Mouse (Mus musculus): ENCODE measurements around the gene Slc38a8. TPM values are rescaled to one million over a fixed set of nuclear protein-coding genes. Genes with fewer than 3 reads are reported as not detected.
A peak's percentile ranks its signal among the peaks of the same experiment; 100 is the strongest.

The Slc38a8 gene
- polyA plus RNA-seq, 1 experiment from 2014 or later = not detected

GRCm38 (mm10) chr8:119439424-119439823, 62.1 kb downstream of the Slc38a8 start:
- no peak overlapping the region for H3K4me2 ChIP-seq (replicated peaks; ENCODE audit: low read depth, low read length)
- H3K4me3 ChIP-seq (ENCODE audit: low read length) = no peak overlapping the region
- H3K9me3 ChIP-seq (ENCODE audit: control insufficient read depth, low read length) = no peaks in the 10 kb centered on the region
- ATAC-seq (ENCODE audit: low FRiP score, low TSS enrichment) = no peak
- no peaks in the 10 kb centered on the region; the same call in 1 of the 2 replicates for H3K27me3 ChIP-seq (ENCODE audit: control insufficient read depth, insufficient read depth, low read length)
- H3K9ac ChIP-seq (ENCODE audit: low read depth, low read length) = no peak overlapping the region
- H3K27ac ChIP-seq (ENCODE audit: low read depth, low read length) = no peak overlapping the region; the same call in 1 of the 2 replicates
- H3K4me1 ChIP-seq (ENCODE audit: control insufficient read depth, insufficient read depth, low read length) = peaks cover 26% of the 10 kb centered on the region
- WGBS = 93% methylated on average over 2 of the region's 2 CpGs
- no peaks in the 10 kb centered on the region for H3K36me3 ChIP-seq (ENCODE audit: control insufficient read depth, insufficient read depth, low read length)

- Histone ChIP-seq H3K4me2 (replicated peaks; ENCODE audit: low read depth, low read length) (no peak overlapping the region), H3K9ac (ENCODE audit: low read depth, low read length) (no peak overlapping the region), H3K9me3 (ENCODE audit: control insufficient read depth, low read length) (no peaks in the 10 kb centered on the region), H3K4me1 (ENCODE audit: control insufficient read depth, insufficient read depth, low read length) (peaks cover 26% of the 10 kb centered on the region), H3K27me3 (ENCODE audit: control insufficient read depth, insufficient read depth, low read length) (no peaks in the 10 kb centered on the region; the same call in 1 of the 2 replicates), H3K36me3 (ENCODE audit: control insufficient read depth, insufficient read depth, low read length) (no peaks in the 10 kb centered on the region), H3K27ac (ENCODE audit: low read depth, low read length) (no peak overlapping the region), H3K4me3 (ENCODE audit: low read length) (no peak overlapping the region)
- 77% methylated on average over 6 of the region's 6 CpGs for WGBS
- no peak for ATAC-seq (ENCODE audit: low FRiP score, low TSS enrichment)
These were observed 62.6 kb downstream of the Slc38a8 start for GRCm38 (mm10) chr8:119438876-119439275.

- no peak overlapping the region for H3K27ac ChIP-seq (ENCODE audit: low read depth, low read length)
- H3K27me3 ChIP-seq (ENCODE audit: control insufficient read depth, insufficient read depth, low read length) = no peaks in the 10 kb centered on the region; the same call in 1 of the 2 replicates
- no peak overlapping the region; the same call in 1 of the 2 replicates for H3K4me2 ChIP-seq (replicated peaks; ENCODE audit: low read depth, low read length)
- no peaks in the 10 kb centered on the region for H3K36me3 ChIP-seq (ENCODE audit: control insufficient read depth, insufficient read depth, low read length)
- peak overlapping the region; percentile 13; the same call in 1 of the 2 replicates for H3K9ac ChIP-seq (ENCODE audit: low read depth, low read length)
- no peaks in the 10 kb centered on the region for H3K9me3 ChIP-seq (ENCODE audit: control insufficient read depth, low read length)
- H3K4me1 ChIP-seq (ENCODE audit: control insufficient read depth, insufficient read depth, low read length) = peaks cover 26% of the 10 kb centered on the region
- peak overlapping the region; percentile 3; the same call in 1 of the 2 replicates for H3K4me3 ChIP-seq (ENCODE audit: low read length)
- no peak for ATAC-seq (ENCODE audit: low FRiP score, low TSS enrichment)
- WGBS = 74% methylated on average over 11 of the region's 11 CpGs
These were observed 64.0 kb downstream of the Slc38a8 start for GRCm38 (mm10) chr8:119437506-119437905.

- Histone ChIP-seq H3K4me3 (ENCODE audit: low read length) (peak overlapping the region; percentile 3; the same call in 1 of the 2 replicates), H3K27me3 (ENCODE audit: control insufficient read depth, insufficient read depth, low read length) (no peaks in the 10 kb centered on the region; the same call in 1 of the 2 replicates), H3K9ac (ENCODE audit: low read depth, low read length) (peak overlapping the region; percentile 13; the same call in 1 of the 2 replicates), H3K4me2 (replicated peaks; ENCODE audit: low read depth, low read length) (no peak overlapping the region; the same call in 1 of the 2 replicates), H3K36me3 (ENCODE audit: control insufficient read depth, insufficient read depth, low read length) (no peaks in the 10 kb centered on the region), H3K9me3 (ENCODE audit: control insufficient read depth, low read length) (no peaks in the 10 kb centered on the region), H3K27ac (ENCODE audit: low read depth, low read length) (no peak overlapping the region), H3K4me1 (ENCODE audit: control insufficient read depth, insufficient read depth, low read length) (peaks cover 26% of the 10 kb centered on the region)
- 15% methylated on average over 9 of the region's 9 CpGs for WGBS
- 0 out of 2 replicates have a peak, but pooled peaks have one; percentile 20 for ATAC-seq (ENCODE audit: low FRiP score, low TSS enrichment)
These were observed 64.6 kb downstream of the Slc38a8 start for GRCm38 (mm10) chr8:119436933-119437332.

- peaks cover 26% of the 10 kb centered on the region for H3K4me1 ChIP-seq (ENCODE audit: control insufficient read depth, insufficient read depth, low read length)
- no peak for ATAC-seq (ENCODE audit: low FRiP score, low TSS enrichment)
- H3K4me3 ChIP-seq (ENCODE audit: low read length) = no peak overlapping the region
- H3K4me2 ChIP-seq (replicated peaks; ENCODE audit: low read depth, low read length) = no peak overlapping the region
- no peak overlapping the region for H3K9ac ChIP-seq (ENCODE audit: low read depth, low read length)
- H3K27me3 ChIP-seq (ENCODE audit: control insufficient read depth, insufficient read depth, low read length) = no peaks in the 10 kb centered on the region; the same call in 1 of the 2 replicates
- H3K27ac ChIP-seq (ENCODE audit: low read depth, low read length) = no peak overlapping the region
- H3K9me3 ChIP-seq (ENCODE audit: control insufficient read depth, low read length) = no peaks in the 10 kb centered on the region
- WGBS = 88% methylated on average over 10 of the region's 10 CpGs
- no peaks in the 10 kb centered on the region for H3K36me3 ChIP-seq (ENCODE audit: control insufficient read depth, insufficient read depth, low read length)
These were observed 65.2 kb downstream of the Slc38a8 start for GRCm38 (mm10) chr8:119436331-119436730.

- 81% methylated on average over 7 of the region's 7 CpGs for WGBS
- no peaks in the 10 kb centered on the region for H3K27me3 ChIP-seq (ENCODE audit: control insufficient read depth, insufficient read depth, low read length)
- peaks cover 20% of the 10 kb centered on the region for H3K4me1 ChIP-seq (ENCODE audit: control insufficient read depth, insufficient read depth, low read length)
- no peaks in the 10 kb centered on the region for H3K9me3 ChIP-seq (ENCODE audit: control insufficient read depth, low read length)
- ATAC-seq (ENCODE audit: low FRiP score, low TSS enrichment) = no peak
- H3K4me3 ChIP-seq (ENCODE audit: low read length) = no peak overlapping the region
- no peak overlapping the region for H3K9ac ChIP-seq (ENCODE audit: low read depth, low read length)
- no peak overlapping the region for H3K4me2 ChIP-seq (replicated peaks; ENCODE audit: low read depth, low read length)
- no peaks in the 10 kb centered on the region for H3K36me3 ChIP-seq (ENCODE audit: control insufficient read depth, insufficient read depth, low read length)
- H3K27ac ChIP-seq (ENCODE audit: low read depth, low read length) = no peak overlapping the region
These were observed 66.0 kb downstream of the Slc38a8 start for GRCm38 (mm10) chr8:119435527-119435926.

- Histone ChIP-seq H3K36me3 (ENCODE audit: control insufficient read depth, insufficient read depth, low read length) (no peaks in the 10 kb centered on the region), H3K9ac (ENCODE audit: low read depth, low read length) (no peak overlapping the region), H3K4me3 (ENCODE audit: low read length) (no peak overlapping the region), H3K4me2 (replicated peaks; ENCODE audit: low read depth, low read length) (no peak overlapping the region), H3K9me3 (ENCODE audit: control insufficient read depth, low read length) (no peaks in the 10 kb centered on the region), H3K27me3 (ENCODE audit: control insufficient read depth, insufficient read depth, low read length) (no peaks in the 10 kb centered on the region), H3K4me1 (ENCODE audit: control insufficient read depth, insufficient read depth, low read length) (peaks cover 12% of the 10 kb centered on the region), H3K27ac (ENCODE audit: low read depth, low read length) (no peak overlapping the region)
- WGBS = 71% methylated on average over 6 of the region's 6 CpGs
- ATAC-seq (ENCODE audit: low FRiP score, low TSS enrichment) = no peak
These were observed 66.9 kb downstream of the Slc38a8 start for GRCm38 (mm10) chr8:119434569-119434968.

- H3K27ac ChIP-seq (ENCODE audit: low read depth, low read length) = no peak within 1 kb of the TSS
- WGBS = 86% methylated on average over 13 of the region's 13 CpGs
- no peaks in the 10 kb centered on the region for H3K9me3 ChIP-seq (ENCODE audit: control insufficient read depth, low read length)
- no peak within 1 kb of the TSS for H3K4me2 ChIP-seq (replicated peaks; ENCODE audit: low read depth, low read length)
- H3K27me3 ChIP-seq (ENCODE audit: control insufficient read depth, insufficient read depth, low read length) = no peaks in the 10 kb centered on the region
- no peak within 1 kb of the TSS for H3K4me3 ChIP-seq (ENCODE audit: low read length)
- ATAC-seq (ENCODE audit: low FRiP score, low TSS enrichment) = no peak
- no peak within 1 kb of the TSS for H3K9ac ChIP-seq (ENCODE audit: low read depth, low read length)
- no peaks in the 10 kb centered on the region for H3K36me3 ChIP-seq (ENCODE audit: control insufficient read depth, insufficient read depth, low read length)
- H3K4me1 ChIP-seq (ENCODE audit: control insufficient read depth, insufficient read depth, low read length) = peaks cover 11% of the 10 kb centered on the region
These were observed 67.8 kb downstream of the Slc38a8 start, which contains the start of gene Osgin1 for GRCm38 (mm10) chr8:119433582-119434174. TSS of gene Osgin1 (plus strand) at chr8:119434124.

- H3K9ac ChIP-seq (ENCODE audit: low read depth, low read length) = no peak overlapping the region
- no peak overlapping the region for H3K4me2 ChIP-seq (replicated peaks; ENCODE audit: low read depth, low read length)
- H3K4me3 ChIP-seq (ENCODE audit: low read length) = no peak overlapping the region
- H3K9me3 ChIP-seq (ENCODE audit: control insufficient read depth, low read length) = no peaks in the 10 kb centered on the region
- H3K36me3 ChIP-seq (ENCODE audit: control insufficient read depth, insufficient read depth, low read length) = no peaks in the 10 kb centered on the region
- no peak for ATAC-seq (ENCODE audit: low FRiP score, low TSS enrichment)
- WGBS = 55% methylated on average over 3 of the region's 3 CpGs
- H3K4me1 ChIP-seq (ENCODE audit: control insufficient read depth, insufficient read depth, low read length) = peaks cover 10% of the 10 kb centered on the region
- no peaks in the 10 kb centered on the region for H3K27me3 ChIP-seq (ENCODE audit: control insufficient read depth, insufficient read depth, low read length)
- no peak overlapping the region for H3K27ac ChIP-seq (ENCODE audit: low read depth, low read length)
These were observed 69.1 kb downstream of the Slc38a8 start for GRCm38 (mm10) chr8:119432372-119432771.
